Mouse (Mus musculus) megakaryocyte, embryonic 14.5 days (primary cell): ENCODE measurements around the gene Pcsk5.

ENCODE experiments used
- FLI1 ChIP-seq: IDR thresholded peaks from 2 replicates; pipeline ENCODE4 v1.6.1; 2012; ENCODE audit warnings: low read length, inconsistent platforms, mixed read lengths
- GATA1 ChIP-seq: IDR thresholded peaks from 3 replicates; pipeline ENCODE4 v1.6.1; 2012; ENCODE audit warnings: mixed read lengths, low read length, inconsistent platforms, borderline replicate concordance

GRCm38 (mm10) chr19:17813449-17813990, 23.9 kb downstream of the Pcsk5 start:
- TF ChIP-seq GATA1: no peak
- TF ChIP-seq FLI1: no peak
